ENCODE assay signal across 8 mouse cellular contexts in genomic region chr11:106076321-106076720, GRCm38 (mm10). TPM values are rescaled to one million over a fixed set of nuclear protein-coding genes. Genes with fewer than 3 reads are reported as not detected.
DNase-seq lines count a peak whose midpoint lies in the region; ATAC-seq and TF ChIP-seq lines count a peak whose summit lies in the region.

No protein-coding gene starts in this region.

- TF ChIP-seq CTCF in testis, adult 2 months (IDR thresholded peaks at IDR 0.05; ENCODE audit: control insufficient read depth, insufficient read depth, insufficient replicate concordance, low read depth, low read length), result peak; percentile 54; the same call in 1 of the 2 replicates

- peak; percentile 92 for ATAC-seq in erythroblast, adult 5-6 weeks (replicated peaks; ENCODE audit: low FRiP score, poor library complexity, severe bottlenecking)
- peak; percentile 71 for ATAC-seq in inflammation-experienced regulatory T-cells, adult 6 months
- no peak for ATAC-seq in liver, embryonic 13.5 days (ENCODE audit: low read depth)

- H3K27ac ChIP-seq in testis, adult 2 months (ENCODE audit: control insufficient read depth, insufficient read depth, low read depth, low read length), result no peak overlapping the region
- H3K27ac ChIP-seq in liver, embryonic 13.5 days, result no peak overlapping the region

- no peak overlapping the region for H3K4me2 ChIP-seq in liver, embryonic 13.5 days

- no peaks in the 10 kb centered on the region for H3K4me1 ChIP-seq in testis, adult 2 months (ENCODE audit: control insufficient read depth, insufficient read depth, low read length)
- no peaks in the 10 kb centered on the region for H3K4me1 ChIP-seq in liver, embryonic 13.5 days (replicated peaks)

- DNase-seq in testis, postnatal 14 days (ENCODE audit: low spot score), result no peak
- peak; percentile 79 to 89 for DNase-seq in adrenal gland, postnatal 36 days
- DNase-seq in liver, embryonic 13.5 days, result peak; percentile 71
- DNase-seq in retina, embryonic 14.5 days (ENCODE audit: low spot score), result peak; percentile 89
- peak; percentile 50 to 68 for DNase-seq in urinary bladder, postnatal 36 days (ENCODE audit: low spot score in 2 of 2)

- no peaks in the 10 kb centered on the region for H3K9me3 ChIP-seq in liver, embryonic 13.5 days (replicated peaks)

- 0% methylated on average over 4 of the region's 4 CpGs for WGBS in liver, embryonic 13.5 days (ENCODE audit: insufficient replicate concordance)

- H3K9ac ChIP-seq in liver, embryonic 13.5 days, result no peak overlapping the region

- H3K4me3 ChIP-seq in testis, adult 2 months (ENCODE audit: control insufficient read depth, low read depth, low read length), result no peak overlapping the region
- H3K4me3 ChIP-seq in liver, embryonic 13.5 days (replicated peaks), result no peak overlapping the region

- H3K27me3 ChIP-seq in testis, adult 2 months (ENCODE audit: control insufficient read depth, insufficient read depth, low read length), result no peaks in the 10 kb centered on the region
- H3K27me3 ChIP-seq in liver, embryonic 13.5 days, result no peaks in the 10 kb centered on the region

- no peak for TF ChIP-seq POLR2A in testis, adult 2 months (IDR thresholded peaks at IDR 0.05; ENCODE audit: control insufficient read depth, low read depth, low read length)

- H3K36me3 ChIP-seq in testis, adult 2 months (ENCODE audit: control insufficient read depth, insufficient read depth, low read length), result peaks cover 1% of the 10 kb centered on the region; the same call in 1 of the 2 replicates
- H3K36me3 ChIP-seq in liver, embryonic 13.5 days, result peaks cover 21% of the 10 kb centered on the region

RNA-seq across cellular contexts. Expression of gene Map3k3, which starts 8.1 kb away (rescaled TPM):
- polyA plus RNA-seq in testis, adult 2 months (2012; rRNA removed), result 10.5 and 11.3 TPM in 2 replicates
- total RNA-seq in adrenal gland, postnatal 36 days (2021), result 10 to 100 TPM; 40.5 to 40.8 TPM
- total RNA-seq in erythroblast, adult 5-6 weeks (2015; ENCODE audit: low replicate concordance), result 2.9 and 6.3 TPM in 2 replicates
- total RNA-seq in erythroblast, adult 5-6 weeks (2017; ENCODE audit: low replicate concordance), result 5.2 and 11.7 TPM in 2 replicates
- 10 to 100 TPM; 11.5 to 33.4 (median 33.3) TPM for polyA plus RNA-seq in inflammation-experienced regulatory T-cells, adult 6 months (2017; shearing (Covaris generic))
- polyA plus RNA-seq in liver, embryonic 13.5 days (2015; fragmentation: Nextera tagmentation; extraction: Ambion mirVana), result 4.5 and 4.8 TPM in 2 replicates

RNA-seq across cellular contexts. Expression of gene Taco1, which starts 10.5 kb away (rescaled TPM):
- polyA plus RNA-seq in testis, adult 2 months (2012; rRNA removed), result 3.5 and 4.3 TPM in 2 replicates
- total RNA-seq in adrenal gland, postnatal 36 days (2021), result 10 to 100 TPM; 27.2 to 36.0 TPM
- 1.2 and 1.9 TPM in 2 replicates for total RNA-seq in erythroblast, adult 5-6 weeks (2015; ENCODE audit: low replicate concordance)
- total RNA-seq in erythroblast, adult 5-6 weeks (2017; ENCODE audit: low replicate concordance), result 0.17 and 8.5 TPM in 2 replicates
- polyA plus RNA-seq in inflammation-experienced regulatory T-cells, adult 6 months (2017; shearing (Covaris generic)), result 10 to 100 TPM in 2 of 3 experiments, 1 to 10 TPM in 1; 7.7 to 14.5 (median 13.3) TPM
- 8.1 and 8.3 TPM in 2 replicates for polyA plus RNA-seq in liver, embryonic 13.5 days (2015; fragmentation: Nextera tagmentation; extraction: Ambion mirVana)

RNA-seq across cellular contexts. Expression of gene Dcaf7, which starts 39.6 kb away (rescaled TPM):
- 65.9 and 66.7 TPM in 2 replicates for polyA plus RNA-seq in testis, adult 2 months (2012; rRNA removed)
- total RNA-seq in adrenal gland, postnatal 36 days (2021), result 10 to 100 TPM; 53.7 to 58.7 TPM
- 20.5 and 25.9 TPM in 2 replicates for total RNA-seq in erythroblast, adult 5-6 weeks (2015; ENCODE audit: low replicate concordance)
- total RNA-seq in erythroblast, adult 5-6 weeks (2017; ENCODE audit: low replicate concordance), result 20.2 and 27.3 TPM in 2 replicates
- polyA plus RNA-seq in inflammation-experienced regulatory T-cells, adult 6 months (2017; shearing (Covaris generic)), result 10 to 100 TPM; 18.5 to 25.5 (median 22.3) TPM
- polyA plus RNA-seq in liver, embryonic 13.5 days (2015; fragmentation: Nextera tagmentation; extraction: Ambion mirVana), result 25.3 and 29.4 TPM in 2 replicates
